In genomic region chr17:65873834-65874233, GRCm38 (mm10) we compare ENCODE assay signal across 24 mouse cellular contexts. TPM values are rescaled to one million over a fixed set of nuclear protein-coding genes. Genes with fewer than 3 reads are reported as not detected.
A peak's percentile ranks its signal among the peaks of the same experiment; 100 is the strongest.
DNase-seq lines count a peak whose midpoint lies in the region; ATAC-seq and TF ChIP-seq lines count a peak whose summit lies in the region.
"Had no signal": no experiment of that assay in that cellular context is flagged by ENCODE, and none has a peak within 500 bp of the region (broad histone marks: within the 10 kb centered on the region; RNA-seq: fewer than 3 reads in every experiment).

No protein-coding gene starts in this region.

- in situ Hi-C loops in ES-E14 (cut with MboI; ENCODE audit: low sequenced_read_pairs in 2 of 2, unreplicated experiment in 2 of 2) = no loop called here

- ATAC-seq in forebrain, embryonic 11.5 days (replicated peaks; ENCODE audit: low FRiP score) = no peak
- no peak for ATAC-seq in forebrain, postnatal 0 days
- ATAC-seq in inflammation-experienced regulatory T-cells, adult 6 months = peak; percentile 34
- ATAC-seq: forebrain, embryonic 15.5 days; hindbrain, embryonic 16.5 days; intestine, postnatal 0 days; liver, embryonic 12.5 days had no signal

- peaks cover 2% of the 10 kb centered on the region; the same call in 1 of the 2 replicates for H3K4me1 ChIP-seq in forebrain, embryonic 11.5 days (replicated peaks; ENCODE audit: control insufficient read depth, insufficient read depth, low read length)
- no peaks in the 10 kb centered on the region; the same call in 1 of the 2 replicates for H3K4me1 ChIP-seq in forebrain, postnatal 0 days (ENCODE audit: insufficient read depth)
- H3K4me1 ChIP-seq in thymus, adult 2 months (replicated peaks; ENCODE audit: control insufficient read depth, insufficient read depth, low read length) = peaks cover 25% of the 10 kb centered on the region
- peaks cover 19 to 26% of the 10 kb centered on the region in 2 experiments for H3K4me1 ChIP-seq in ES-E14 (ENCODE audit: control insufficient read depth in 2 of 2, insufficient read depth in 2 of 2, low read length in 2 of 2, poor library complexity in 1 of 2)

- TF ChIP-seq POLR2A in thymus, adult 2 months (IDR thresholded peaks at IDR 0.05; ENCODE audit: control insufficient read depth, extremely low read depth, insufficient read depth, low read length, poor library complexity) = no peak

- DNase-seq in forebrain, embryonic 11.5 days (ENCODE audit: low spot score) = peak; percentile 46
- no peak for DNase-seq in forebrain, postnatal 0 days
- peak; percentile 78 for DNase-seq in thymus, postnatal 0 days (ENCODE audit: low spot score)
- DNase-seq in thymus, adult 2 months = no peak
- no peak for DNase-seq in ES-E14 (ENCODE audit: low read depth, low spot score)
- no peak for DNase-seq in spleen, postnatal 36 days (ENCODE audit: low spot score in 2 of 2)
- no peak for DNase-seq in gastrocnemius, postnatal 4 days (ENCODE audit: low spot score in 2 of 2)
- DNase-seq: adrenal gland, adult 8-10 months; cerebellum, adult 18-20 months; gastrocnemius, postnatal 14 days; kidney, postnatal 4 days; lung, adult 18-20 months; lung, postnatal 14 days; right cerebral cortex, adult 18-20 months; right cerebral cortex, postnatal 4 days had no signal

- no peaks in the 10 kb centered on the region for H3K9me3 ChIP-seq in forebrain, embryonic 11.5 days (ENCODE audit: control insufficient read depth, low read length)
- H3K9me3 ChIP-seq in forebrain, postnatal 0 days (ENCODE audit: low read length) = no peaks in the 10 kb centered on the region
- no peaks in the 10 kb centered on the region for H3K9me3 ChIP-seq in ES-E14 (ENCODE audit: control insufficient read depth, insufficient read depth, low read depth, low read length)
- H3K9me3 ChIP-seq: forebrain, embryonic 15.5 days; limb, embryonic 13.5 days; liver, embryonic 12.5 days; midbrain, embryonic 12.5 days; neural tube, embryonic 15.5 days; stomach, embryonic 15.5 days had no signal

- H3K9ac ChIP-seq in forebrain, embryonic 11.5 days (ENCODE audit: low read length) = no peak overlapping the region
- H3K9ac ChIP-seq in forebrain, postnatal 0 days = no peak overlapping the region
- H3K9ac ChIP-seq in ES-E14 (ENCODE audit: insufficient read depth, low read depth, low read length, poor library complexity, severe bottlenecking) = 0 out of 2 replicates have a peak overlapping the region, but pooled peaks have one; percentile 19
- H3K9ac ChIP-seq: forebrain, embryonic 15.5 days; limb, embryonic 13.5 days; liver, embryonic 12.5 days; midbrain, embryonic 12.5 days; neural tube, embryonic 15.5 days; stomach, embryonic 15.5 days had no signal

- H3K36me3 ChIP-seq in forebrain, embryonic 11.5 days (ENCODE audit: control insufficient read depth, insufficient read depth, low read length) = no peaks in the 10 kb centered on the region
- H3K36me3 ChIP-seq in forebrain, postnatal 0 days (ENCODE audit: insufficient read depth) = no peaks in the 10 kb centered on the region
- H3K36me3 ChIP-seq in thymus, adult 2 months (ENCODE audit: control insufficient read depth, insufficient read depth, low read length) = no peaks in the 10 kb centered on the region
- H3K36me3 ChIP-seq in ES-E14 (ENCODE audit: control insufficient read depth, insufficient read depth, low read length, poor library complexity, severe bottlenecking) = peaks cover 2% of the 10 kb centered on the region; the same call in 1 of the 2 replicates
- H3K36me3 ChIP-seq: forebrain, embryonic 15.5 days; midbrain, embryonic 12.5 days; neural tube, embryonic 15.5 days; stomach, embryonic 15.5 days had no signal

- 95% methylated on average over 11 of the region's 11 CpGs for WGBS in forebrain, embryonic 11.5 days
- 92% methylated on average over 11 of the region's 11 CpGs for WGBS in forebrain, postnatal 0 days
- WGBS in thymus, adult 2 months = 60% methylated on average over 11 of the region's 11 CpGs

- no peaks in the 10 kb centered on the region for H3K27me3 ChIP-seq in forebrain, embryonic 11.5 days (ENCODE audit: control insufficient read depth, insufficient read depth, low read length)
- no peaks in the 10 kb centered on the region for H3K27me3 ChIP-seq in forebrain, postnatal 0 days (ENCODE audit: insufficient read depth, low read length)
- no peaks in the 10 kb centered on the region for H3K27me3 ChIP-seq in thymus, adult 2 months (ENCODE audit: control insufficient read depth, insufficient read depth, low read length)
- H3K27me3 ChIP-seq: forebrain, embryonic 15.5 days; limb, embryonic 13.5 days; liver, embryonic 12.5 days; midbrain, embryonic 12.5 days; neural tube, embryonic 15.5 days; stomach, embryonic 15.5 days had no signal

- TF ChIP-seq CTCF in forebrain, postnatal 0 days (IDR thresholded peaks at IDR 0.05; ENCODE audit: low read depth) = no peak
- TF ChIP-seq CTCF in thymus, adult 2 months (IDR thresholded peaks at IDR 0.05; ENCODE audit: borderline replicate concordance, control insufficient read depth, extremely low read depth, insufficient read depth, low read length, poor library complexity) = no peak

- no peak overlapping the region for H3K4me2 ChIP-seq in forebrain, embryonic 11.5 days (ENCODE audit: low read depth, low read length, severe bottlenecking)
- no peak overlapping the region for H3K4me2 ChIP-seq in forebrain, postnatal 0 days (ENCODE audit: low read depth)
- H3K4me2 ChIP-seq: forebrain, embryonic 15.5 days; limb, embryonic 13.5 days; liver, embryonic 12.5 days; midbrain, embryonic 12.5 days; neural tube, embryonic 15.5 days; stomach, embryonic 15.5 days had no signal

- H3K4me3 ChIP-seq in forebrain, embryonic 11.5 days (ENCODE audit: low read depth, low read length) = no peak overlapping the region
- no peak overlapping the region for H3K4me3 ChIP-seq in forebrain, postnatal 0 days (ENCODE audit: low read depth, low read length)
- H3K4me3 ChIP-seq in thymus, adult 2 months (ENCODE audit: control insufficient read depth, insufficient read depth, low read length) = no peak overlapping the region
- no peak overlapping the region for H3K4me3 ChIP-seq in ES-E14 (ENCODE audit: insufficient read depth in 1 of 2, low read depth in 1 of 2, low read length in 2 of 2, poor library complexity in 1 of 2, severe bottlenecking in 1 of 2)
- H3K4me3 ChIP-seq: forebrain, embryonic 15.5 days; limb, embryonic 13.5 days; liver, embryonic 12.5 days; midbrain, embryonic 12.5 days; neural tube, embryonic 15.5 days; stomach, embryonic 15.5 days had no signal

- no peak overlapping the region for H3K27ac ChIP-seq in forebrain, embryonic 11.5 days (ENCODE audit: low read depth, low read length)
- no peak overlapping the region for H3K27ac ChIP-seq in forebrain, postnatal 0 days (ENCODE audit: low read depth, low read length)
- H3K27ac ChIP-seq in thymus, adult 2 months (ENCODE audit: control insufficient read depth, insufficient read depth, low read length) = no peak overlapping the region
- H3K27ac ChIP-seq in ES-E14 (ENCODE audit: insufficient read depth, low read depth, low read length, poor library complexity, severe bottlenecking) = no peak overlapping the region
- H3K27ac ChIP-seq: forebrain, embryonic 15.5 days; limb, embryonic 13.5 days; liver, embryonic 12.5 days; midbrain, embryonic 12.5 days; neural tube, embryonic 15.5 days; stomach, embryonic 15.5 days had no signal

TF ChIP-seq in ES-E14, 5 proteins besides CTCF, POLR2A, EP300 and RAD21:
- no peak for TF ChIP-seq CHD2 (IDR thresholded peaks at IDR 0.05; ENCODE audit: low read depth, low read length)
- no peak for TF ChIP-seq ZC3H11A (IDR thresholded peaks at IDR 0.05; ENCODE audit: borderline replicate concordance, low read depth, low read length)
- TF ChIP-seq MAFK (IDR thresholded peaks at IDR 0.05; ENCODE audit: insufficient read depth, low read depth, low read length) = no peak
- TF ChIP-seq HCFC1 (IDR thresholded peaks at IDR 0.05; ENCODE audit: borderline replicate concordance, insufficient read depth, low read length) = no peak

RNA-seq across cellular contexts. Expression of gene Ralbp1, which starts 11.8 kb away (rescaled TPM):
- polyA plus RNA-seq in forebrain, embryonic 11.5 days (2014; fragmentation: Nextera tagmentation; extraction: Ambion mirVana) = 35.4 and 45.2 TPM in 2 replicates
- 39.9 and 40.7 TPM in 2 replicates for total RNA-seq in forebrain, postnatal 0 days (2014; rRNA removed)
- polyA plus RNA-seq in forebrain, postnatal 0 days (2015; fragmentation: Nextera tagmentation; extraction: Ambion mirVana) = 34.4 and 47.7 TPM in 2 replicates
- polyA plus RNA-seq in thymus, postnatal 0 days (2015; fragmentation: Nextera tagmentation; extraction: Ambion mirVana) = 94.9 and 105 TPM in 2 replicates
- 47.6 and 48.7 TPM in 2 replicates for polyA plus RNA-seq in thymus, adult 2 months (2012; rRNA removed)
- total RNA-seq in ES-E14 (2012; rRNA removed) = 57.1 and 57.6 TPM in 2 replicates
- polyA plus RNA-seq in inflammation-experienced regulatory T-cells, adult 6 months (2017; shearing (Covaris generic)) = 10 to 100 TPM; 48.4 to 62.8 (median 60.1) TPM
- total RNA-seq in gastrocnemius, postnatal 4 days (2021) = 10 to 100 TPM; 38.3 to 39.1 TPM

Comparison
In these comparisons a context has a peak if more than half of its experiments do, and no peak if none do; other contexts are left out.
1. DNase-seq: peak in forebrain, embryonic 11.5 days (single experiment) and thymus, postnatal 0 days (single experiment); none in forebrain, postnatal 0 days (single experiment), thymus, adult 2 months (single experiment), ES-E14 (single experiment), spleen, postnatal 36 days (0 of 2) and gastrocnemius, postnatal 4 days (0 of 2).